Mouse (Mus musculus) embryonic fibroblast, embryonic 13.5 days (primary cell): Measurements from ENCODE around the gene Ncor1. TPM values are rescaled to one million over a fixed set of nuclear protein-coding genes. Genes with fewer than 3 reads are reported as not detected.
"Not testable (repeated sequence)": the region's sequence is repeated elsewhere in the genome, so short reads cannot be mapped to it uniquely, and the experiment has no call there.

Experiments
- H3K27ac ChIP-seq: 2 replicates; pipeline ENCODE4 v1.5.1; 2012; ENCODE audit warnings: low read length, control low read depth, inconsistent platforms; ENCODE audit not compliant: insufficient read depth
- H3K4me1 ChIP-seq: 2 replicates; pipeline ENCODE4 v1.6.1; 2011; ENCODE audit warnings: low read length; ENCODE audit not compliant: control insufficient read depth, insufficient read depth
- H3K4me3 ChIP-seq: 2 replicates; pipeline ENCODE4 v1.5.1; 2011; ENCODE audit warnings: mild to moderate bottlenecking, control low read depth, low read length; ENCODE audit not compliant: insufficient read depth
- CTCF ChIP-seq: IDR thresholded peaks from 2 replicates; pipeline ENCODE4 v1.5.1; 2011; ENCODE audit warnings: mild to moderate bottlenecking, control low read depth, low read length, moderate library complexity, borderline replicate concordance; ENCODE audit not compliant: insufficient read depth
- POLR2A ChIP-seq: IDR thresholded peaks from 2 replicates; pipeline ENCODE4 v1.6.1; 2011; ENCODE audit warnings: low read depth, mild to moderate bottlenecking, control low read depth, low read length, moderate library complexity
- polyA plus RNA-seq: library from polyadenylated mRNA; stranded (reverse); fragments of >200 nt; gene quantifications from 2 replicates; pipeline ENCODE4 v1.2.4, GENCODE M21; 2011; ENCODE audit warnings: low read depth; ENCODE audit not compliant: missing spikeins, insufficient read length

The Ncor1 gene
- polyA plus RNA-seq, 1 experiment = 225 TPM

- Histone ChIP-seq H3K27ac (no peak overlapping the region), H3K4me1 (no peaks in the 10 kb centered on the region), H3K4me3 (no peak overlapping the region)
- TF ChIP-seq CTCF (no peak), POLR2A (no peak)
Measured at GRCm38 (mm10) chr11:62388331-62388679, 70.0 kb downstream of the Ncor1 start.

- H3K4me1 ChIP-seq = no peaks in the 10 kb centered on the region
- no peak overlapping the region for H3K27ac ChIP-seq
- TF ChIP-seq CTCF = no peak
- TF ChIP-seq POLR2A = no peak
- no peak overlapping the region for H3K4me3 ChIP-seq
Measured at GRCm38 (mm10) chr11:62387608-62388330, 70.6 kb downstream of the Ncor1 start.

- H3K4me3 ChIP-seq, H3K4me1 ChIP-seq, H3K27ac ChIP-seq: not testable (repeated sequence)
Measured at GRCm38 (mm10) chr11:62377202-62377851, 81.0 kb downstream of the Ncor1 start.

GRCm38 (mm10) chr11:62371776-62372175 lies 86.6 kb downstream of the Ncor1 start:
- no peak overlapping the region for H3K27ac ChIP-seq
- no peaks in the 10 kb centered on the region for H3K4me1 ChIP-seq
- no peak overlapping the region for H3K4me3 ChIP-seq
- TF ChIP-seq POLR2A (no peak), CTCF (no peak)

GRCm38 (mm10) chr11:62369924-62370323 lies 88.4 kb downstream of the Ncor1 start:
- no peak overlapping the region for H3K4me3 ChIP-seq
- H3K4me1 ChIP-seq = no peaks in the 10 kb centered on the region
- TF ChIP-seq POLR2A (no peak), CTCF (no peak)
- H3K27ac ChIP-seq = no peak overlapping the region

GRCm38 (mm10) chr11:62366879-62367278 lies 91.5 kb downstream of the Ncor1 start:
- Histone ChIP-seq H3K4me1 (no peaks in the 10 kb centered on the region), H3K27ac (no peak overlapping the region), H3K4me3 (no peak overlapping the region)
- no peak for TF ChIP-seq CTCF
- no peak for TF ChIP-seq POLR2A

- H3K4me3 ChIP-seq = no peak overlapping the region
- TF ChIP-seq POLR2A = no peak
- no peak for TF ChIP-seq CTCF
- H3K4me1 ChIP-seq = no peaks in the 10 kb centered on the region
- H3K27ac ChIP-seq = no peak overlapping the region
Measured at GRCm38 (mm10) chr11:62355216-62355615, 103.1 kb downstream of the Ncor1 start.

- Histone ChIP-seq H3K4me3 (no peak overlapping the region), H3K27ac (no peak overlapping the region), H3K4me1 (no peaks in the 10 kb centered on the region)
- no peak for TF ChIP-seq CTCF
Measured at GRCm38 (mm10) chr11:62351948-62352347, 106.4 kb downstream of the Ncor1 start.

- TF ChIP-seq POLR2A = no peak
- TF ChIP-seq CTCF = no peak
- Histone ChIP-seq H3K4me1 (no peaks in the 10 kb centered on the region), H3K27ac (no peak overlapping the region), H3K4me3 (no peak overlapping the region)
Measured at GRCm38 (mm10) chr11:62343002-62343401, 115.3 kb downstream of the Ncor1 start.

GRCm38 (mm10) chr11:62332228-62332627 lies 126.1 kb downstream of the Ncor1 start:
- H3K4me1 ChIP-seq = no peaks in the 10 kb centered on the region
- no peak overlapping the region for H3K27ac ChIP-seq
- H3K4me3 ChIP-seq = no peak overlapping the region
- TF ChIP-seq CTCF (no peak), POLR2A (no peak)
